Mouse (Mus musculus) v-Abl transformed pro-B cells (cell line): ENCODE results near the gene Olfr109.

ENCODE experiments used
- in situ Hi-C, 2 experiments: fragments of 400-800 bp; cut with MboI; formaldehyde crosslinking; loops; one replicate each; pipeline ENCODE4 v1.15.1; 2025; ENCODE audit not compliant: unreplicated experiment in 2 of 2

The Olfr109 gene

DNA sequence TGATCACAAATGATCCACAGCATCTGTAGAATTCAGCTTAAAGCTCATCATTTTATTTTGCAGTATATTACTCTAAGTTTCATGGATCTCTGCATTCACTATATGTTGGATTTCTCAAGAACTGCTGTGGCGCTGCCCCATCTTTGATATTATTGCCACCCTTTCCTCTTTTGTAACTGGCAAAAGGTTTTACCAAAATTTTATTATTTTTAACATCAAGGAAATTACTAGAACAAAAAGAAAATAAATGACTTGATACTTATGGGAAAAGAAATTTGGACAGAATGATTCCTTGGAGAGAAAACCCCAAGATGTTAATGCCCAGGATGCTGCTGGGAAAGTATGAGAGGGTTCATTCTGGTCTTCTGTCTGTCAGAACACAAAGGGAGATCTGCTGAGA, at the start of gene Olfr109:
Gene Olfr109, plus strand, starts transcription at position 301 of the 400 bp plus-strand sequence.
- in situ Hi-C loops: no loop called here

DNA sequence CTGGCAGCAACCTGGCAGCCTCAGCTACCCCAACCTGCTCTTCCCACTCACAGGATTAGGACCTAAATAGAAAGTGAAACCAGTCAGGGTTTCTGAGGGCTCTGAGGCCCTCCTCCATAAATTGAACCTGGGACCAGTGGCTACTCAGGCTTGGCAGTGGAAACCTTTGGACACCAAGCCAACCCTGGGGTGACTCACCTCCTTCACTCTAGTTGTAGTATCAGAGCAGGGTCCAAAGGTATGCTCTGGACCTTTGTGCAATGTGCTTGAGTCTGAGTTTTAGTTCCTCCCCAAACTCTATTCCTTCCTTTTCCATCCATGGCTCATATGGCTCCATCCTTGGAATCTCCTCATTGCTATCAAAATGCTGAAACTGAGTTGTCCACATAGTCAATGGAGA, 45.3 kb upstream of the Olfr109 start:
- in situ Hi-C loops: no loop called here

DNA sequence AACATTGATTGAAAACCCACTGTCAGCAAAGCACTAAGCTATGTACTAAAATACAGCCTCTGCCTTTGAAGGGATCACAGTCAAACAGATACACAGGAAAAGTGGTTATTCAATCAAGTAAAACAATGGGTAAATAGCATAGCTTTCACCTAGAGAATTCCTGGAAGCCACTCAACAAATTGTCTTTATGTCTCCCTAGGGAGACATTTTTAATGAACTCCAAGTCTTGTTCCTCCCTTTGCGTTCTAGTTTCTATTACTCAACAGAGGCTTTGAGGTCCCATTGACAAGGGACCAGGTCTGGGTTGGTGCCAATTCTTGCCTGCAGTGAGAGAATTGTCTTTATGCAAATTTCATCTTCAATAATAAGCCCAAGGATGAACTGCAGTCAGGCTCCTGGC, 13.5 kb upstream of the Olfr109 start, which contains the start of gene Olfr108:
Gene Olfr108, plus strand, starts transcription at position 301 of the 400 bp plus-strand sequence.
- in situ Hi-C loops: no loop called here

DNA sequence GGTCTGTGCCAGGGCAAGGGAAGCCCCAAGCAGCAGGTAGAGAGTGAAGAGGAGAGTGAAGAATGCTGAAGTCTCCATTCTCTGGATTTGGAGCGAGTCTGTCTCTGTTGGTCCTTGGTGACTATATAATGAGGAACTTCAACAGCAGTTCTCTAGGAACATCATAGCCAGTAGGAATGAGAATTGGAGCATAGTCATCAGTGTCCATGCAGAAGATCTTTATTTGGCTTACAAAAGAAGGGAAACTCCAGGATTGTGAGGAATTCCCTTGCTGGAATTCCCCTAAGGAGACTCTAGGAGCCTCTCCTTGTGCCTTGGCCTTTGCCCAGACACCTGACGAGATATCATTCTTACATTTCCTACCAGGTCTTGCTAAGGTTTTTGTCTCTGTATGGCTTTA, 24.7 kb downstream of the Olfr109 start, which contains the start of gene H2-M2:
Gene H2-M2, minus strand, starts transcription at position 101 of the 400 bp plus-strand sequence.
- in situ Hi-C loops: no loop called here

DNA sequence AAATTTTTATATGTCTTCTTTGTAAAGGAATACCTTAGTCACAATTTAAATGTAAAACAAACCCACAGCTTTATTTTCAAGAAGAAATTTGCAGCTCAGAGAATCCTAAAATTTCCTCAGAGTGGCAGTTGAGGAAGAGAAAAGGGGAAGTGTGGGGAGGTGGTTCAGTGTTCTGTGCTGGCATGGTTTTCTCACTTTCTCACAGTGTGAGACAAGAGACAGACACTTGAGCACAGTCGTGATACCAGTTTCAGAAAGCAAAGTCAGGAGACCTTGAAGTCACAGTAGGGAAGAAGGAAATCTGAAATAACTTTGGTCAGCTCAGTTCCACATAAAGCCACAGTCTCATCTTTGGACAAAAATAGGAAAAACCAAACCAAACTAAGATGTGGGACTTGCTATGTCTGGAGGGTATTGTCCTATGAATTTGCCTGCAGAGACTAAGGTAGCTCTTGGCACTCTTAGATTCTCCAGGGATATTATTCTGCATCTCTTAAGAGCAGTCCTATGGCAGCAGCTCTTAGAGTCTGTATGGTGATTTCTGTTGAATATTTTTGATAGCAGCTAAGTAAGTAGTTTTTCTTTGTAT, 33.3 kb downstream of the Olfr109 start, which contains the start of gene Olfr110:
Gene Olfr110, plus strand, starts transcription at position 539 of the 589 bp plus-strand sequence.
- in situ Hi-C loops: no loop called here

DNA sequence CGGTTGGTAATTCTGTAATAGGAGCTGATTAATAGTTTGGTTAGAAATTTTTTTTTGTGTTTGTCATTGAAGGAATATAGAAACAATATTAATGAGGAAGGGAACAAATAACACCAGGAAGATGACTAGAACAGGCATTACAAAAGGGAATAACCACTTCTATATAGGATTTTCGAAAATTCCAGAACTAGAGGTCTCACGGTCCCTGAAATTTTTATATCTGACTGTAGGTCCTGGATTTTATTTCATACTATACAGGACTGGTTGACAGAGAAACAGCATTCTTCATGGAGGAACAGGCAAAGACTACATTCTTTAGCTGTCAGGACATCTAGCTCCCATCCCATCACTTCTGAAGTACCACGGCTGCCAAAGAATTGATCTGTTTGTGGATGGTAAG, 49.0 kb downstream of the Olfr109 start, which contains the start of gene Olfr111:
Gene Olfr111, plus strand, starts transcription at position 301 of the 400 bp plus-strand sequence.
- in situ Hi-C loops: no loop called here
